Mouse (Mus musculus): ENCODE results near the gene Irs1. TPM values are rescaled to one million over a fixed set of nuclear protein-coding genes. Genes with fewer than 3 reads are reported as not detected.

Gene Irs1
- polyA plus RNA-seq (2014; fragmentation: Nextera tagmentation; extraction: Ambion mirVana), result 6.3 and 7.7 TPM in 2 replicates

GRCm38 (mm10) chr1:82291151-82291797 is at the start of gene Irs1:
TSS of gene Irs1 (minus strand) at chr1:82291416.
- DNase-seq (ENCODE audit: low spot score), result peak; percentile 91
- Histone ChIP-seq H3K9ac (ENCODE audit: low read length) (peak within 1 kb of the TSS; percentile 78), H3K36me3 (ENCODE audit: control insufficient read depth, insufficient read depth, low read length) (peaks cover 7% of the 10 kb centered on the region; the same call in 1 of the 2 replicates), H3K27me3 (replicated peaks; ENCODE audit: control insufficient read depth, insufficient read depth, low read length) (no peaks in the 10 kb centered on the region), H3K4me2 (ENCODE audit: low read length) (peak within 1 kb of the TSS; percentile 88), H3K27ac (ENCODE audit: low read depth, low read length) (peak within 1 kb of the TSS; percentile 98), H3K4me3 (ENCODE audit: low read depth, low read length) (peak within 1 kb of the TSS; percentile 74), H3K9me3 (replicated peaks; ENCODE audit: control insufficient read depth, low read length) (no peaks in the 10 kb centered on the region), H3K4me1 (ENCODE audit: control insufficient read depth, insufficient read depth, low read length) (peaks cover 22% of the 10 kb centered on the region)
- ATAC-seq, result peak; percentile 84
- WGBS, result under 1% methylated on average over 39 of the region's 60 CpGs

GRCm38 (mm10) chr1:82334506-82334905 is 43.3 kb upstream of the Irs1 start:
- no peak for DNase-seq (ENCODE audit: low spot score)
- 93% methylated on average over 3 of the region's 3 CpGs for WGBS

GRCm38 (mm10) chr1:82329954-82330247 is 38.7 kb upstream of the Irs1 start:
- no peak for ATAC-seq

More at GRCm38 (mm10) chr1:82334506-82334905, 43.3 kb upstream of the Irs1 start:
- Histone ChIP-seq H3K9ac (ENCODE audit: low read length) (no peak overlapping the region), H3K36me3 (ENCODE audit: control insufficient read depth, insufficient read depth, low read length) (no peaks in the 10 kb centered on the region), H3K4me1 (ENCODE audit: control insufficient read depth, insufficient read depth, low read length) (no peaks in the 10 kb centered on the region), H3K27me3 (replicated peaks; ENCODE audit: control insufficient read depth, insufficient read depth, low read length) (no peaks in the 10 kb centered on the region), H3K9me3 (replicated peaks; ENCODE audit: control insufficient read depth, low read length) (no peaks in the 10 kb centered on the region), H3K27ac (ENCODE audit: low read depth, low read length) (no peak overlapping the region), H3K4me2 (ENCODE audit: low read length) (no peak overlapping the region), H3K4me3 (ENCODE audit: low read depth, low read length) (no peak overlapping the region)
- ATAC-seq, result no peak

GRCm38 (mm10) chr1:82329237-82329953 is 38.2 kb upstream of the Irs1 start:
- H3K27ac ChIP-seq (ENCODE audit: low read depth, low read length), result no peak overlapping the region
- H3K9ac ChIP-seq (ENCODE audit: low read length), result no peak overlapping the region
- H3K4me1 ChIP-seq (ENCODE audit: control insufficient read depth, insufficient read depth, low read length), result no peaks in the 10 kb centered on the region; the same call in 1 of the 2 replicates
- H3K4me3 ChIP-seq (ENCODE audit: low read depth, low read length), result no peak overlapping the region
- H3K9me3 ChIP-seq (replicated peaks; ENCODE audit: control insufficient read depth, low read length), result no peaks in the 10 kb centered on the region
- H3K36me3 ChIP-seq (ENCODE audit: control insufficient read depth, insufficient read depth, low read length), result no peaks in the 10 kb centered on the region
- no peak overlapping the region for H3K4me2 ChIP-seq (ENCODE audit: low read length)
- no peaks in the 10 kb centered on the region for H3K27me3 ChIP-seq (replicated peaks; ENCODE audit: control insufficient read depth, insufficient read depth, low read length)
- WGBS, result 8% methylated on average over 4 of the region's 4 CpGs
- DNase-seq (ENCODE audit: low spot score) (peak; percentile 73), ATAC-seq (peak; percentile 64; the same call in 1 of the 2 replicates)

More at GRCm38 (mm10) chr1:82329954-82330247, 38.7 kb upstream of the Irs1 start:
- H3K4me3 ChIP-seq (ENCODE audit: low read depth, low read length), result no peak overlapping the region
- no peaks in the 10 kb centered on the region; the same call in 1 of the 2 replicates for H3K4me1 ChIP-seq (ENCODE audit: control insufficient read depth, insufficient read depth, low read length)
- no peaks in the 10 kb centered on the region for H3K27me3 ChIP-seq (replicated peaks; ENCODE audit: control insufficient read depth, insufficient read depth, low read length)
- no peak overlapping the region for H3K27ac ChIP-seq (ENCODE audit: low read depth, low read length)
- DNase-seq (ENCODE audit: low spot score), result no peak
- H3K36me3 ChIP-seq (ENCODE audit: control insufficient read depth, insufficient read depth, low read length), result no peaks in the 10 kb centered on the region
- H3K9ac ChIP-seq (ENCODE audit: low read length), result no peak overlapping the region
- no peaks in the 10 kb centered on the region for H3K9me3 ChIP-seq (replicated peaks; ENCODE audit: control insufficient read depth, low read length)
- no peak overlapping the region for H3K4me2 ChIP-seq (ENCODE audit: low read length)

DNA sequence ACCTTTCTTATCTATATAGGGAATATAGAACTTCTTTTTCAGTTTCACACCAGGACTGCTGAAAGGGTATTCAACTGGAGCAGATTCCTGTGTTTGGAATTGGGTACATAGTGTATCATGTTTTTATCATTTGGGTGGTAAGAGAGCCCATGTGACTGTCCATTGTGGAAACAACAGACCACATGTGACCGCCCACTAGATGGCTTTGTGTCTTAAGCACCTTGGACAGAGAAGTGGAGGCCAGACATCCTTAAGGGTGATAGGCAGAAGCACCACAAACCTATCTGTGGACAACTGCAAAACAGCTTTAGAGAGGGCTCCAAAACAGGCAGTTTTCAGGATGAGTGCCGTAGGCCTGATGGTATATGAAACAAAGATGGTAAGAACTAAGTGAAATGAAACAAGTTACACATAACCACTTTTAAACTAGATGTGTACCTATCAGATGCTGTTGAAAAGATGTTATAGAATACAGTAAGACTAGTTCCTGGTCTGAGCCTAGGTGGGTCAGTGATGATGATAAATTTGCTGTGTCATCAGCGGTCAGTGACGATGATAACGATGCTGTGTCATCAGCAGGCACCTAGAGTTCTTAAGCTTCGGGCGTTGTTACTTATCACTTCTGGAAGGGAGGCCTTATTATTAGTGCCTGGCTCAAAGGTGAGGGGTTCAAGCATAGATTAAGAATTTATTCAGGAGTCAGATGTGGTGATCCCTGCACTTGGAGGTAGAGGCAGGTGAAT is 37.0 kb upstream of the Irs1 start:
- DNase-seq (ENCODE audit: low spot score) (no peak), ATAC-seq (no peak)
- Histone ChIP-seq H3K36me3 (ENCODE audit: control insufficient read depth, insufficient read depth, low read length) (no peaks in the 10 kb centered on the region), H3K9me3 (replicated peaks; ENCODE audit: control insufficient read depth, low read length) (no peaks in the 10 kb centered on the region), H3K9ac (ENCODE audit: low read length) (no peak overlapping the region), H3K4me1 (ENCODE audit: control insufficient read depth, insufficient read depth, low read length) (peaks cover 8% of the 10 kb centered on the region), H3K4me3 (ENCODE audit: low read depth, low read length) (no peak overlapping the region), H3K27ac (ENCODE audit: low read depth, low read length) (no peak overlapping the region), H3K4me2 (ENCODE audit: low read length) (no peak overlapping the region), H3K27me3 (replicated peaks; ENCODE audit: control insufficient read depth, insufficient read depth, low read length) (no peaks in the 10 kb centered on the region)
- 85% methylated on average over 7 of the region's 7 CpGs for WGBS

- peaks cover 14% of the 10 kb centered on the region for H3K4me1 ChIP-seq (ENCODE audit: control insufficient read depth, insufficient read depth, low read length)
- H3K27me3 ChIP-seq (replicated peaks; ENCODE audit: control insufficient read depth, insufficient read depth, low read length), result no peaks in the 10 kb centered on the region
- no peak overlapping the region for H3K27ac ChIP-seq (ENCODE audit: low read depth, low read length)
- ATAC-seq (no peak), DNase-seq (ENCODE audit: low spot score) (no peak)
- no peak overlapping the region for H3K4me3 ChIP-seq (ENCODE audit: low read depth, low read length)
- WGBS, result 85% methylated on average over 5 of the region's 5 CpGs
- H3K9me3 ChIP-seq (replicated peaks; ENCODE audit: control insufficient read depth, low read length), result no peaks in the 10 kb centered on the region
- no peak overlapping the region for H3K4me2 ChIP-seq (ENCODE audit: low read length)
- no peak overlapping the region for H3K9ac ChIP-seq (ENCODE audit: low read length)
- H3K36me3 ChIP-seq (ENCODE audit: control insufficient read depth, insufficient read depth, low read length), result no peaks in the 10 kb centered on the region
These were observed 34.9 kb upstream of the Irs1 start for GRCm38 (mm10) chr1:82326120-82326519.

DNA sequence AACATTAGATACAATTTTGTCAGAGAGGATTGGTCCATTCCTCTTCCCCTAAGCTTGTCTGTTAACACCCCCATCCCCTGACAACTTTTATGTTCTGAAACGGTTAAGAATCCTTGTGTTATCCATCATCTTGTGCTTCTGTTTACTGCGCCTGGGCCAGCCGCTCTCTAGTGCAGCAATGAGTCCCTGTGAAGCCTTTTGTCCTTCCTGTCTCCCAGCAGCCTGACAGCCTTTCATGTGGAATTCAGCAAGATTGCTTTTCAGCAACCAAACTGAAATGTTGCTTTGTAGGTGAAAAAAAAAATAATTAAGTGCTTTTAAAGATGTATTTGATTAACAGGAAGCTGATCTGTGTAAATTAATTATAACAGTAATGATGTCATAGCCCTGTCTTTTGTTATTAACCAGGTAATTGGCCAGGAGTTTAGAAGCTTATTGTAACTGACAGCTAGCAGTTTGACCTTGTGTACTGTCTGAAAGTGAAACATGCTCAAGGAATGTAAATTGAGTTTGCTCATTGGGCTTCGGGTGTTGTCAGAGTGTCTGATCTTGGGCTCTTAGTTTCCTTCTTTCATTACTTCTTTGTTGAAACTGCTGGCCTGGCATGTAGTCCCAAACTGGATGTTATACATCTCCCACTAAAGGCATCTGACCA is 33.0 kb upstream of the Irs1 start:
- H3K9ac ChIP-seq (ENCODE audit: low read length), result peak overlapping the region; percentile 29; the same call in 1 of the 2 replicates
- no peaks in the 10 kb centered on the region for H3K9me3 ChIP-seq (replicated peaks; ENCODE audit: control insufficient read depth, low read length)
- WGBS, result 5% methylated on average over 4 of the region's 4 CpGs
- peaks cover 27% of the 10 kb centered on the region for H3K4me1 ChIP-seq (ENCODE audit: control insufficient read depth, insufficient read depth, low read length)
- H3K27me3 ChIP-seq (replicated peaks; ENCODE audit: control insufficient read depth, insufficient read depth, low read length), result no peaks in the 10 kb centered on the region
- no peak overlapping the region for H3K4me3 ChIP-seq (ENCODE audit: low read depth, low read length)
- DNase-seq (ENCODE audit: low spot score), result peak; percentile 66
- no peaks in the 10 kb centered on the region for H3K36me3 ChIP-seq (ENCODE audit: control insufficient read depth, insufficient read depth, low read length)
- no peak overlapping the region for H3K4me2 ChIP-seq (ENCODE audit: low read length)
- H3K27ac ChIP-seq (ENCODE audit: low read depth, low read length), result peak overlapping the region; percentile 56
- ATAC-seq, result peak; percentile 40; the same call in 1 of the 2 replicates

- no peaks in the 10 kb centered on the region for H3K27me3 ChIP-seq (replicated peaks; ENCODE audit: control insufficient read depth, insufficient read depth, low read length)
- DNase-seq (ENCODE audit: low spot score), result peak; percentile 54
- peaks cover 33% of the 10 kb centered on the region for H3K4me1 ChIP-seq (ENCODE audit: control insufficient read depth, insufficient read depth, low read length)
- H3K9me3 ChIP-seq (replicated peaks; ENCODE audit: control insufficient read depth, low read length), result no peaks in the 10 kb centered on the region
- no peak overlapping the region; the same call in 1 of the 2 replicates for H3K27ac ChIP-seq (ENCODE audit: low read depth, low read length)
- no peak overlapping the region for H3K4me3 ChIP-seq (ENCODE audit: low read depth, low read length)
- no peak overlapping the region for H3K4me2 ChIP-seq (ENCODE audit: low read length)
- ATAC-seq, result no peak
- 71% methylated on average over 1 of the region's 1 CpGs for WGBS
- H3K36me3 ChIP-seq (ENCODE audit: control insufficient read depth, insufficient read depth, low read length), result no peaks in the 10 kb centered on the region
- H3K9ac ChIP-seq (ENCODE audit: low read length), result no peak overlapping the region
These were observed 30.2 kb upstream of the Irs1 start for GRCm38 (mm10) chr1:82321441-82321840.

All from forebrain, embryonic 14.5 days (tissue).